Mouse (Mus musculus) midbrain, postnatal 0 days (tissue): ENCODE data around the gene Csf3r. TPM values are rescaled to one million over a fixed set of nuclear protein-coding genes. Genes with fewer than 3 reads are reported as not detected.

ENCODE experiments used
- ATAC-seq: fragments of 200-750 bp; cut with Nextera tagmentation; 2 replicates; pipeline ENCODE4 v1.8.0; 2017; ENCODE audit warnings: moderate number of reproducible peaks, mild to moderate bottlenecking, moderate TSS enrichment, moderate library complexity; ENCODE audit not compliant: low FRiP score
- DNase-seq: peaks from one replicate; pipeline ENCODE4 v3.0.0-alpha.2; 2015; ENCODE audit warnings: low spot score
- H3K27ac ChIP-seq: fragments of 300-500 bp; sonication (generic); 2 replicates; pipeline ENCODE4 v1.5.1; 2014; ENCODE audit warnings: low read depth, mild to moderate bottlenecking, low read length, mixed read lengths
- H3K27me3 ChIP-seq: fragments of 300-500 bp; sonication (generic); 2 replicates; pipeline ENCODE4 v1.6.1; 2014; ENCODE audit warnings: low read length, control low read depth, mixed read lengths; ENCODE audit not compliant: insufficient read depth
- H3K36me3 ChIP-seq: fragments of 300-500 bp; sonication (generic); 2 replicates; pipeline ENCODE4 v1.6.1; 2014; ENCODE audit warnings: low read length, control low read depth, mixed read lengths; ENCODE audit not compliant: insufficient read depth
- H3K4me1 ChIP-seq: fragments of 300-500 bp; sonication (generic); 2 replicates; pipeline ENCODE4 v1.6.1; 2014; ENCODE audit warnings: mild to moderate bottlenecking, control low read depth, antibody characterized with exemption, low read length, mixed read lengths; ENCODE audit not compliant: insufficient read depth
- H3K4me2 ChIP-seq: fragments of 300-500 bp; sonication (generic); 2 replicates; pipeline ENCODE4 v1.6.1; 2014; ENCODE audit warnings: low read depth, mild to moderate bottlenecking, low read length, mixed read lengths; ENCODE audit not compliant: poor library complexity, severe bottlenecking
- H3K4me3 ChIP-seq: fragments of 300-500 bp; sonication (generic); 2 replicates; pipeline ENCODE4 v1.5.1; 2014; ENCODE audit warnings: low read depth, mild to moderate bottlenecking, low read length, moderate library complexity
- H3K9ac ChIP-seq: fragments of 300-500 bp; sonication (generic); replicated peaks from 2 replicates; pipeline ENCODE4 v1.6.1; 2014; ENCODE audit warnings: mild to moderate bottlenecking, low read length, moderate library complexity, mixed read lengths; ENCODE audit not compliant: poor library complexity, severe bottlenecking
- H3K9me3 ChIP-seq: fragments of 300-500 bp; sonication (generic); 2 replicates; pipeline ENCODE4 v1.6.1; 2016; ENCODE audit warnings: low read length, control low read depth
- CTCF ChIP-seq: IDR thresholded peaks from 2 replicates; pipeline ENCODE4 v1.5.1; 2016; ENCODE audit warnings: antibody characterized with exemption, mild to moderate bottlenecking
- WGBS: fragments of 180-500 bp; shearing (Covaris S2); extraction: QIAGEN DNeasy Blood & Tissue Kit; methylation state at CpG from one replicate; pipeline ENCODE4 v1.1.7; 2014; 5-methylcytosine and 5-hydroxymethylcytosine counted together
- polyA plus RNA-seq: library from polyadenylated mRNA; unstranded; fragments of >200 nt; fragmentation: Nextera tagmentation; extraction: Ambion mirVana; gene quantifications from 2 replicates; pipeline ENCODE4 v1.2.1, GENCODE M21; 2015
- total RNA-seq: library from RNA; depleted of rRNA; stranded (reverse); fragments of >200 nt; gene quantifications from 2 replicates; pipeline ENCODE4 v1.2.3, GENCODE M21; 2014

The Csf3r gene
- total and polyA plus RNA-seq, 2 experiments from 2014 or later: 0.60 to 2.2 TPM

DNA sequence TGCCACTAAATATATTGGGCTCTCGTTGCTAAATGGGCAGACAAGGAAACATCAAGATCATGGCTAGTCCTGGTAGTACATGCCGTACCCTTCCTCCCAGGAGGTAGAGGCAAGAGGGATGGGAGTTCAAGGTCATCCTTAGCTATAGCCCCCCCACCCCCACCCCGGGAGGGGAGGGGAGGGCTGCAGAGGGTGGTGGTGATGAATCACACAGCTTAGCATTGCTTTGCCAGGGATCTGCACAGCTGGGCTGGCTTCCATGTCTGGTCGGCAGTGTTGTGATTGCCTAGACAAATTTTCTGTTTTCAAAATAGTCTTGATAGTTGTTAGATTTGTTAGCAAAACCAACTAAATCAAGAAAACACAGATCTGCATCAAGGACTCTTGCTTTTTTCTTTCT lies 54.9 kb downstream of the Csf3r start:
- H3K4me1 ChIP-seq: no peaks in the 10 kb centered on the region
- DNase-seq (no peak), ATAC-seq (no peak)
- WGBS: 91% methylated on average over 4 of the region's 4 CpGs
- H3K9me3 ChIP-seq: no peaks in the 10 kb centered on the region
- no peak for TF ChIP-seq CTCF
- no peak overlapping the region for H3K4me2 ChIP-seq
- H3K36me3 ChIP-seq: peaks cover 25% of the 10 kb centered on the region
- no peak overlapping the region for H3K27ac ChIP-seq
- H3K9ac ChIP-seq: no peak overlapping the region
- H3K27me3 ChIP-seq: no peaks in the 10 kb centered on the region
- H3K4me3 ChIP-seq: no peak overlapping the region

DNA sequence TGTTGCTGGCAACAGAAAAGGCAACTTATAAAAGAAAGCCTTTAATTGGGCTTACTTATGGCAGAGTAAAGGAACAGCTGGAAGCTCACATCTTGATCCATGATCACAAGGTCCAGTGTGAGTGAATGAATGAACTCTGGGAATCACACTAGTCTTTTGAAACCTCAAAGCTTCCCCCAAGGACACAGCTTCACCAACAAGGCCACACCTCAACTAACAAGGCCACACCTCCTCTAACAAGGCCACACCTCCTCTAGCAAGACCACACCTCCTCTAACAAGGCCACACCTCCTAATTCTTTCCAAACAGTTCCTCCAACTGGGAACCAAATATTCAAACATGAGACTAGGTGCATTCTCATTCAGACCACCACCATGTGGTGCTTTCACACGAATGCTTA lies 57.3 kb downstream of the Csf3r start:
- Histone ChIP-seq H3K4me2 (no peak overlapping the region), H3K36me3 (peaks cover 20% of the 10 kb centered on the region), H3K27ac (no peak overlapping the region), H3K9me3 (no peaks in the 10 kb centered on the region), H3K27me3 (no peaks in the 10 kb centered on the region), H3K4me1 (no peaks in the 10 kb centered on the region), H3K4me3 (no peak overlapping the region), H3K9ac (no peak overlapping the region)
- DNase-seq (no peak), ATAC-seq (no peak)
- no peak for TF ChIP-seq CTCF
- WGBS: 94% methylated on average over 1 of the region's 1 CpGs

GRCm38 (mm10) chr4:126083021-126083420 lies 58.7 kb downstream of the Csf3r start:
- WGBS: 96% methylated on average over 9 of the region's 9 CpGs
- no peak overlapping the region for H3K9ac ChIP-seq
- no peak for ATAC-seq

GRCm38 (mm10) chr4:126084382-126084781 lies 60.0 kb downstream of the Csf3r start:
- no peaks in the 10 kb centered on the region for H3K9me3 ChIP-seq
- H3K36me3 ChIP-seq: peaks cover 31% of the 10 kb centered on the region
- no peaks in the 10 kb centered on the region for H3K4me1 ChIP-seq
- no peak for ATAC-seq
- no peak for TF ChIP-seq CTCF
- no peak overlapping the region for H3K4me2 ChIP-seq
- DNase-seq: no peak
- H3K4me3 ChIP-seq: no peak overlapping the region
- WGBS: 78% methylated on average over 8 of the region's 8 CpGs
- no peak overlapping the region for H3K9ac ChIP-seq
- no peaks in the 10 kb centered on the region for H3K27me3 ChIP-seq
- no peak overlapping the region for H3K27ac ChIP-seq

More at GRCm38 (mm10) chr4:126083021-126083420, 58.7 kb downstream of the Csf3r start:
- no peaks in the 10 kb centered on the region for H3K9me3 ChIP-seq
- no peaks in the 10 kb centered on the region for H3K27me3 ChIP-seq
- H3K36me3 ChIP-seq: peaks cover 26% of the 10 kb centered on the region
- H3K27ac ChIP-seq: no peak overlapping the region
- no peak overlapping the region for H3K4me2 ChIP-seq
- TF ChIP-seq CTCF: no peak
- H3K4me3 ChIP-seq: no peak overlapping the region
- no peak for DNase-seq
- H3K4me1 ChIP-seq: no peaks in the 10 kb centered on the region

- H3K36me3 ChIP-seq: peaks cover 34% of the 10 kb centered on the region
- no peak overlapping the region for H3K9ac ChIP-seq
- no peaks in the 10 kb centered on the region for H3K27me3 ChIP-seq
- no peaks in the 10 kb centered on the region for H3K9me3 ChIP-seq
- TF ChIP-seq CTCF: peak; percentile 89
- H3K4me3 ChIP-seq: no peak overlapping the region
- DNase-seq: peak; percentile 91
- ATAC-seq: peak; percentile 74
- 26% methylated on average over 7 of the region's 7 CpGs for WGBS
- no peak overlapping the region for H3K27ac ChIP-seq
- H3K4me1 ChIP-seq: no peaks in the 10 kb centered on the region
- H3K4me2 ChIP-seq: no peak overlapping the region
Measured at GRCm38 (mm10) chr4:126085996-126086576, 61.7 kb downstream of the Csf3r start.

DNA sequence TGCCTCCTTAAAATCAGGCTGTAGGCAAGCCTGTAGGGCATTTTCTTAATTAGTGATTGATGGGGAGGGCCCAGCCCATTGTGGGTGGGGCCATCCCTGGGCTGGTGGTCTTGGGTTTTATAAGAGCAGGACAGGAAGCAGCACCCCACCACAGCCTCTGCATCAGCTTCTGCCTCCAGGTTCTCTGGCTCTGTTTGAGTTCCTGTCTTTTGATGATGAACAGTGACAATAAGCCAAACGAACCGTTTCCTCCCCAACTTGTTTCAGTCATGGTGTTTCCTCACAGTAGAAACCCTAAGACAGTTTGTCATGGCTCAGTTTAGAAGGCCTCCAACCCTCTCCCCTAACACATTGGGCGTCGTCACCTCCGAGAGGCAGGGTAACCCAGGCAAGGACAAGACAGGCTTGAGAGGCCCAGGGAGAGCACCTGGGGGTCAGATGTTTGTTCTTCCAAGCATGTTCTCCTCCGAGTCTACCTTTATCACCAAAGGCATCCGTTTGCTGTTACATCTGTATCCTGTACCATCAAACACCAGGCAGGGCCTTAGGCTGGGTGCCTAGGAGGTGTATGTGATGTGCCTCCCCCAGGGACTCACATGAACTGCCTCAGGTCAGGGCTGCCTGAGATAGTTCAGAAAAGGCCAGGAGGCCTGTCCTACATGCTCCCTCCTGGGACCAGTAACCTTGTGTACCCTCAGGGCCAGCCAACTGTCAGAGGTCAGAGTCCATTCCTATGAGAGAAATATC lies 65.9 kb downstream of the Csf3r start:
- no peak for TF ChIP-seq CTCF
- Histone ChIP-seq H3K4me1 (no peaks in the 10 kb centered on the region), H3K9ac (no peak overlapping the region), H3K27ac (no peak overlapping the region), H3K9me3 (no peaks in the 10 kb centered on the region), H3K27me3 (no peaks in the 10 kb centered on the region), H3K36me3 (peaks cover 14% of the 10 kb centered on the region), H3K4me2 (no peak overlapping the region), H3K4me3 (no peak overlapping the region)
- no peak for DNase-seq
- ATAC-seq: no peak
- 83% methylated on average over 7 of the region's 7 CpGs for WGBS
